Mouse (Mus musculus): ENCODE results near the gene Luc7l. TPM values are rescaled to one million over a fixed set of nuclear protein-coding genes. Genes with fewer than 3 reads are reported as not detected.

Gene Luc7l
- polyA plus RNA-seq (2012; rRNA removed): 20.9 and 24.8 TPM in 2 replicates

DNA sequence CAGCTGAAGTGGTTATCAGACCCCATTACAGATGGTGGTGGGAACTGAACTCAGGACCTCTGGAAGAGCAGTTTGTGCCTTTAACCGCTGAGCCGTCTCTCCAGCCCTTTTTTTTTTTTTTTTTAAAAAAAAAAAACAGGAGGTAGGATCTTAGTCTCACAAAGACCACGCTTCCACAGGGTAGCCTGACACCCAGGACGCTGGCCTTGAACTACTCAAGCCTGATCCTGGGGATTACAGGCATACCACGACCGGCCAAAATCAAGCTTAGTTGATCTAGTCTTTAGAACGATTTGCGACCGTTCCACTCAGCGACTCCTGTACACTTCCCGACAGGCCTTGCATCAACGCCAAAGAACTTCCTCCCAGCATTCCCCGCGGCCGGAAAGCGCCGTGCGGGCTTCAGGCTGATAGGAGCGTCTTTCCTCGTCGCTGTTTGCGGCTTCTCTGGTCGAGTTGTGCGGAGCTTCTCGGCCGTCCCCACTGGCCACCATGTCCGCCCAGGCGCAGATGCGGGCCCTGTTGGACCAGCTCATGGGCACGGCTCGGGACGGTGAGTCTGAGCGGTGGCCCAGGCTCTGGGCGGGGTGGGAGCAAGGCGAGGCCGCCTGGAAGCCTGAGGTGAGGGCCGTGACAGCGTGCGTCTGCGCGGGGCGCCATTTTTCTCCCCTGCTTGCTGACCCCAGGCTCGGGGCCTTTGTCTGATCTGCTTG is at the start of gene Luc7l:
Gene Luc7l (plus strand): TSS at position 358 of the 713 bp plus-strand sequence.

DNA sequence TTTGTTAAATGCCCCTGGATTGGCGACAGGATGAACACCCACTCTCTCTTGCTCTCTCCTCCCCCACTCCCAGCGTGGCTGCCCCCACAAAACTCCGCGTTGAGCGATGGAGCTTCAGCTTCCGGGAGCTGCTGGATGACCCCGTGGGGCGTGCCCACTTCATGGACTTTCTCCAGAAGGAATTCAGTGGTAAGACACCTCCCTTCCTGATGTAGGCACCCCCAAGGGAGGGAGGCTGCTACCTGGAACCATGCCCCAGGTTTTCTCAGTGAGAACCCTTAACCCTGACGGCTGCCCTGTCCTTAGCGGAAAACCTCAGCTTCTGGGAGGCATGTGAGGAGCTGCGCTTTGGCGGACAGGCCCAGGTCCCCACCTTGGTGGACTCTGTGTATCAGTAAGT is 45.0 kb upstream of the Luc7l start, which contains the start of gene Arhgdig:
Gene Arhgdig (minus strand): TSS at position 101 of the 400 bp plus-strand sequence.

DNA sequence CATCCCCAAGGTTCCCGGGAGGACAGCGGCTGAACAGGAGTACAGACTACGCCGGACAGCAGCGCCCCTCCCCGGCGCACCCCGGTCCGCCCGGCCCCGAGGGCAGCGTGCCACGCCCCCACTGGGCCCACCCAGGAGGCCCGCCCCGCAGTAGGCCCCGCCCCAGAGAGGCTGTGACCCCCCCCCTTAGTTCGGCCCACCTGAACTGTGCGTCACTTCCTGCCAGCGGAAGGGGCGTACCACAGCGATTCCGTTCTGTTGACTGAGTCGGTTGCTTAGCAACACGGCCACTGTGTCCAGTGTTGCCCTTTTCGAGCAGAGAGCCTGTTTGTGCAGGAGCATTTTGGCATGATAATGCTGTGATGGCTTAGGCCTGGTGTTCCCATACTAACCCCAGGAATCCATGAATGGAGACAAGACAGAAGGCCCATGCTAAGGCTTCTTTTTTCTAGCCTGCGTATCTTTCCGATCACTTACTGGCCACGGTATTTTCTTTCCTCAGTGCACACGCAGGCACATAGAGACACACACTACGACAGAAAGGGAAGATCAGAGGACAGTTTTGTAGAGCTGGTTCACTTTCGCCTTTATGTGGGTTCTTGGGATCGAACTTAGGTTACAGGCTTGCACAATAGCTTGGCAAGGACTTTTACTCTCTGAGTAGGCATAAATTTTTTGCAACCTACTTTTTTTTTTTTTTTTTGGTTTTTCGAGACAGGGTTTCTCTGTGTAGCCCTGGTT is 8.4 kb upstream of the Luc7l start, which contains the start of gene Fam234a:
Gene Fam234a (minus strand): TSS at position 142 of the 741 bp plus-strand sequence.

Other genes with a start within 250 kb of the Luc7l start
- gene Rab11fip3, start 183.3 kb upstream of the Luc7l start, polyA plus RNA-seq (2012; rRNA removed): 2.2 and 2.3 TPM in 2 replicates
- gene Decr2, start 162.6 kb upstream of the Luc7l start, polyA plus RNA-seq (2012; rRNA removed): 6.4 and 7.8 TPM in 2 replicates
- 48.3 and 52.3 TPM in 2 replicates for gene Nme4, start 157.3 kb upstream of the Luc7l start, polyA plus RNA-seq (2012; rRNA removed)
- gene Tmem8, start 139.6 kb upstream of the Luc7l start, polyA plus RNA-seq (2012; rRNA removed): 2.7 and 2.9 TPM in 2 replicates
- gene Mrpl28, start 129.4 kb upstream of the Luc7l start, polyA plus RNA-seq (2012; rRNA removed): 50.9 and 59.1 TPM in 2 replicates
- gene Axin1, start 114.2 kb upstream of the Luc7l start, polyA plus RNA-seq (2012; rRNA removed): 9.3 and 10.6 TPM in 2 replicates
- 21.8 and 28.3 TPM in 2 replicates for gene Pdia2, start 53.8 kb upstream of the Luc7l start, polyA plus RNA-seq (2012; rRNA removed)
- 0.28 and 0.46 TPM in 2 replicates for gene Rgs11, start 49.9 kb upstream of the Luc7l start, polyA plus RNA-seq (2012; rRNA removed)
- 11.0 and 12.5 TPM in 2 replicates for gene Arhgdig, start 45.1 kb upstream of the Luc7l start, polyA plus RNA-seq (2012; rRNA removed)
- 5.2 and 6.4 TPM in 2 replicates for gene Fam234a, start 8.7 kb upstream of the Luc7l start, polyA plus RNA-seq (2012; rRNA removed)
- gene Neurl1b, start 161.9 kb downstream of the Luc7l start, polyA plus RNA-seq (2012; rRNA removed): 0.08 and 0.09 TPM in 2 replicates

Data from liver, embryonic 14 days (tissue).